Mouse (Mus musculus) heart, postnatal 0 days (tissue): Measurements from ENCODE around the gene Oaz3.

ENCODE experiments used
- CTCF ChIP-seq: IDR thresholded peaks from 2 replicates; pipeline ENCODE4 v1.5.1; 2016; ENCODE audit warnings: antibody characterized with exemption, control low read depth, low read depth
- EP300 ChIP-seq: IDR thresholded peaks from 2 replicates; pipeline ENCODE4 v1.6.1; 2016; ENCODE audit warnings: antibody characterized with exemption, low read depth

DNA sequence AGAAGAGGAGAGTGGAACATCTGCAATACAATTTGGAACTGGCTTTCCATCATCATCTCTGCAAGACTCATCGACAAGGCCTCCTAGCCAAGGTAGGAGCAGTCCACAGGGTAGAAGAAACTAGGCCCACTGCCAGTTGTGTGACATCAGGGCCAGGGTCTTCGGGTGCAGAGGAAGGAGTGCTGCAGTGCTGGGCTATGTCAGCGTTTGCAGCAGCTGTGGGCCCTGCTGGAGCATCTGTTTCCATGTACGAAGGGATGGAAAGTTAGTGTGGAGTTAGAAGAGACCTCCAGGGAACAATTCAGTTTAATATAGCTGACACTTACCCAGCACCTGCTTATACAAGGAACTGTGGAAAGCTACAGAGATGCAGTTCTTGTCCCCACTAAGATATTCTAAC lies 50.7 kb downstream of the Oaz3 start:
- no peak for TF ChIP-seq EP300
- TF ChIP-seq CTCF: no peak
